ENCODE assay signal across 8 mouse cellular contexts in the genomic region with DNA sequence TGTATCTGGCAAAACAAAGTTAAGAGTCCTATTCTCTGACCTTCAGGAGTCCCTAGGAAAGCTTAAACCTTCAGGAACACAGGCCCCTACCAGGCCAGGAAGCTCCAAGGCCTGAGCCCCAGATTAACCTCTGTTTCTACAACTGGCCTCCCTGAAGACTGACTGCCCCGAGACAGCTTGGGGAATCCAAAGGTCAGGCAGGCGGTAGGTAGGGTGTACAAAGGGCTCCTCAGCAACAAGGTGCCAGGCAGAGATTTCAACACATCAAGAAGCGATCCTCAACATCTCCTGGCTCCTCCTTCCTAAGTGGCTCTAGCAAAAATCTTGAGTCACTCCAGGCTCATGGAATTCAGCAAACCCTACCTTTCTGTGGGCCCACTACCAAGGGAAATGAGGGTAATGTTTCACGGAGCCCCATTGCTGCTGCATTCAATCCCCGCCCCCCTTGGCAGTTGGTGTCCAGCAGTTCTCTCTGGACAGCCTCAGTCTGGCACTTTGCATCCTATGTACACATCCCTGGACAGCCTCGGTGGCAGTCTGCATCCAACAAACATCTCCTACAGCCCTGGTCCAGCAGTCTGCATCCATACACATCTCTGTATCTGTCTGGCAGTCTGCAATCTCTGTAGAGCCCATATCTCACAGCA. TPM values are rescaled to one million over a fixed set of nuclear protein-coding genes. Genes with fewer than 3 reads are reported as not detected.
DNase-seq lines count a peak whose midpoint lies in the region; ATAC-seq and TF ChIP-seq lines count a peak whose summit lies in the region.

No protein-coding gene starts in this region.

- no peak overlapping the region for H3K27ac ChIP-seq in lung, embryonic 14.5 days (ENCODE audit: low read depth)
- H3K27ac ChIP-seq in forebrain, embryonic 11.5 days (ENCODE audit: low read depth, low read length): no peak overlapping the region
- H3K27ac ChIP-seq in neural tube, embryonic 13.5 days (replicated peaks): no peak overlapping the region

- WGBS in lung, embryonic 14.5 days: 45% methylated on average over 6 of the region's 6 CpGs
- 71% methylated on average over 6 of the region's 6 CpGs for WGBS in forebrain, embryonic 11.5 days
- WGBS in neural tube, embryonic 13.5 days: 65% methylated on average over 6 of the region's 6 CpGs

- peak overlapping the region; percentile 72 for H3K4me2 ChIP-seq in lung, embryonic 14.5 days
- peak overlapping the region; percentile 74 for H3K4me2 ChIP-seq in forebrain, embryonic 11.5 days (ENCODE audit: low read depth, low read length, severe bottlenecking)
- H3K4me2 ChIP-seq in neural tube, embryonic 13.5 days: peak overlapping the region; percentile 85

- no peaks in the 10 kb centered on the region for H3K9me3 ChIP-seq in lung, embryonic 14.5 days (ENCODE audit: low read depth, low read length)
- H3K9me3 ChIP-seq in forebrain, embryonic 11.5 days (ENCODE audit: control insufficient read depth, low read length): no peaks in the 10 kb centered on the region
- no peaks in the 10 kb centered on the region for H3K9me3 ChIP-seq in neural tube, embryonic 13.5 days

- no peak for DNase-seq in lung, embryonic 14.5 days
- DNase-seq in lung, postnatal 10 days: no peak
- no peak for DNase-seq in forebrain, embryonic 11.5 days (ENCODE audit: low spot score)
- DNase-seq in kidney, postnatal 14 days: peak; percentile 71
- no peak for DNase-seq in embryo, embryonic 9.5 days (ENCODE audit: extremely low spot score)

- no peaks in the 10 kb centered on the region for H3K4me1 ChIP-seq in lung, embryonic 14.5 days (ENCODE audit: insufficient read depth)
- peaks cover 8% of the 10 kb centered on the region; the same call in 1 of the 2 replicates for H3K4me1 ChIP-seq in forebrain, embryonic 11.5 days (replicated peaks; ENCODE audit: control insufficient read depth, insufficient read depth, low read length)
- peaks cover 13% of the 10 kb centered on the region for H3K4me1 ChIP-seq in neural tube, embryonic 13.5 days (replicated peaks)

- H3K4me3 ChIP-seq in lung, embryonic 14.5 days (ENCODE audit: low read depth, low read length): peak overlapping the region; percentile 90
- peak overlapping the region; percentile 89 for H3K4me3 ChIP-seq in forebrain, embryonic 11.5 days (ENCODE audit: low read depth, low read length)
- peak overlapping the region; percentile 91 for H3K4me3 ChIP-seq in neural tube, embryonic 13.5 days

- H3K36me3 ChIP-seq in lung, embryonic 14.5 days (ENCODE audit: insufficient read depth): peaks cover 39% of the 10 kb centered on the region
- peaks cover 10% of the 10 kb centered on the region; the same call in 1 of the 2 replicates for H3K36me3 ChIP-seq in forebrain, embryonic 11.5 days (ENCODE audit: control insufficient read depth, insufficient read depth, low read length)
- peaks cover 34% of the 10 kb centered on the region for H3K36me3 ChIP-seq in neural tube, embryonic 13.5 days

- TF ChIP-seq CTCF in lung, embryonic 14.5 days (IDR thresholded peaks at IDR 0.05; ENCODE audit: low read depth): no peak

- no peak for ATAC-seq in lung, embryonic 14.5 days (ENCODE audit: insufficient read depth)
- ATAC-seq in forebrain, embryonic 11.5 days (replicated peaks; ENCODE audit: low FRiP score): no peak
- ATAC-seq in neural tube, embryonic 13.5 days (ENCODE audit: low read depth): no peak
- ATAC-seq in activated CD4-positive, CD25-positive, alpha-beta regulatory T cell, adult 4 months: no peak
- ATAC-seq in monocyte, adult 5-6 weeks (replicated peaks; ENCODE audit: insufficient number of reproducible peaks, low FRiP score, low TSS enrichment, poor library complexity, severe bottlenecking): no peak

- H3K27me3 ChIP-seq in lung, embryonic 14.5 days (ENCODE audit: insufficient read depth, low read length): no peaks in the 10 kb centered on the region
- no peaks in the 10 kb centered on the region for H3K27me3 ChIP-seq in forebrain, embryonic 11.5 days (ENCODE audit: control insufficient read depth, insufficient read depth, low read length)
- H3K27me3 ChIP-seq in neural tube, embryonic 13.5 days: no peaks in the 10 kb centered on the region

- H3K9ac ChIP-seq in lung, embryonic 14.5 days: peak overlapping the region; percentile 81
- H3K9ac ChIP-seq in forebrain, embryonic 11.5 days (ENCODE audit: low read length): peak overlapping the region; percentile 84
- peak overlapping the region; percentile 83 for H3K9ac ChIP-seq in neural tube, embryonic 13.5 days

RNA-seq across cellular contexts. Expression of a gene that starts 0.9 kb away (rescaled TPM):
- 58.6 and 63.6 TPM in 2 replicates for polyA plus RNA-seq in lung, embryonic 14.5 days (2014; fragmentation: Nextera tagmentation; extraction: Ambion mirVana)
- polyA plus RNA-seq in forebrain, embryonic 11.5 days (2014; fragmentation: Nextera tagmentation; extraction: Ambion mirVana): 78.4 and 89.0 TPM in 2 replicates
- 68.3 and 75.5 TPM in 2 replicates for polyA plus RNA-seq in neural tube, embryonic 13.5 days (2015; fragmentation: Nextera tagmentation; extraction: Ambion mirVana)
- polyA plus RNA-seq in activated CD4-positive, CD25-positive, alpha-beta regulatory T cell, adult 4 months (2017; shearing (Covaris generic)): 10 to 100 TPM; 30.4 to 34.4 TPM
- 23.0 to 35.3 TPM (median 26.8 TPM) in 3 replicates for total RNA-seq in monocyte, adult 5-6 weeks (2017)

RNA-seq across cellular contexts. Expression of a gene that starts 22.6 kb away (rescaled TPM):
- 19.4 and 21.6 TPM in 2 replicates for polyA plus RNA-seq in lung, embryonic 14.5 days (2014; fragmentation: Nextera tagmentation; extraction: Ambion mirVana)
- 26.3 and 33.3 TPM in 2 replicates for polyA plus RNA-seq in forebrain, embryonic 11.5 days (2014; fragmentation: Nextera tagmentation; extraction: Ambion mirVana)
- polyA plus RNA-seq in neural tube, embryonic 13.5 days (2015; fragmentation: Nextera tagmentation; extraction: Ambion mirVana): 25.8 and 25.9 TPM in 2 replicates
- 1 to 10 TPM; 2.5 to 3.8 TPM for polyA plus RNA-seq in activated CD4-positive, CD25-positive, alpha-beta regulatory T cell, adult 4 months (2017; shearing (Covaris generic))
- 3.8 to 10.1 TPM (median 8.4 TPM) in 3 replicates for total RNA-seq in monocyte, adult 5-6 weeks (2017)

RNA-seq across cellular contexts. Expression of a gene that starts 28.2 kb away (rescaled TPM):
- 24.0 and 25.2 TPM in 2 replicates for polyA plus RNA-seq in lung, embryonic 14.5 days (2014; fragmentation: Nextera tagmentation; extraction: Ambion mirVana)
- 22.4 and 22.6 TPM in 2 replicates for polyA plus RNA-seq in forebrain, embryonic 11.5 days (2014; fragmentation: Nextera tagmentation; extraction: Ambion mirVana)
- polyA plus RNA-seq in neural tube, embryonic 13.5 days (2015; fragmentation: Nextera tagmentation; extraction: Ambion mirVana): 27.8 and 30.0 TPM in 2 replicates
- 10 to 100 TPM; 14.9 to 18.3 TPM for polyA plus RNA-seq in activated CD4-positive, CD25-positive, alpha-beta regulatory T cell, adult 4 months (2017; shearing (Covaris generic))
- 55.3 to 73.2 TPM (median 60.2 TPM) in 3 replicates for total RNA-seq in monocyte, adult 5-6 weeks (2017)

RNA-seq across cellular contexts. Expression of a gene that starts 28.9 kb away (rescaled TPM):
- polyA plus RNA-seq in lung, embryonic 14.5 days (2014; fragmentation: Nextera tagmentation; extraction: Ambion mirVana): 205 and 220 TPM in 2 replicates
- polyA plus RNA-seq in forebrain, embryonic 11.5 days (2014; fragmentation: Nextera tagmentation; extraction: Ambion mirVana): 345 and 373 TPM in 2 replicates
- polyA plus RNA-seq in neural tube, embryonic 13.5 days (2015; fragmentation: Nextera tagmentation; extraction: Ambion mirVana): 432 and 483 TPM in 2 replicates
- 100 to 1,000 TPM; 133 to 252 TPM for polyA plus RNA-seq in activated CD4-positive, CD25-positive, alpha-beta regulatory T cell, adult 4 months (2017; shearing (Covaris generic))
- total RNA-seq in monocyte, adult 5-6 weeks (2017): 108 to 121 TPM (median 114 TPM) in 3 replicates
